In the genomic region with DNA sequence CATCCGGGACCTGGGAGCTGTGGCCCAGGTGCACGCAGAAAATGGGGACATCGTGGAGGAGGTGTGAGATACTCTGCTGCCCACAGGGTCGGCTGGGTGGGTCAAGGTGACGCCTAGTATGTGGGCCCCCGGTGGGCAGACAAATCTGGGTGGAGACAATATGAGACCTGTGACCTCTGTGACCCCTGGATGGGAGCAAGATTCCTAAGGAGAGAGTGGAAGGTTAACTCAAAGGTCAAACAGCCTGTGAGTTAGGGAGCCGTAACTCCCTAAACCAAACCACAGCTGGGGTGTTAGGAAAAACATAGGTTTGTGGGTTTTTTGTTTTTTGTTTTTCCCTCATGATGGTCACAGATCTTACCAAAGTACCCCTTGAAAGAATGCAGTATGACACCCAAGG, we compare ENCODE assay signal across 18 mouse cellular contexts. TPM values are rescaled to one million over a fixed set of nuclear protein-coding genes. Genes with fewer than 3 reads are reported as not detected.
"Had no signal": no experiment of that assay in that cellular context is flagged by ENCODE, and none has a peak within 500 bp of the region (broad histone marks: within the 10 kb centered on the region; RNA-seq: fewer than 3 reads in every experiment).

No protein-coding gene starts in this region.

- H3K27ac ChIP-seq: lung, embryonic 15.5 days; macrophage; midbrain, embryonic 13.5 days; midbrain, embryonic 15.5 days; neural tube, embryonic 12.5 days; stomach, embryonic 15.5 days; stomach, postnatal 0 days had no signal

- DNase-seq: lung, postnatal 14 days; lung, postnatal 36 days; right cerebral cortex, postnatal 14 days; thymus, adult 2 months; thymus, postnatal 25 days; thymus, postnatal 4 days had no signal

- ATAC-seq: lung, postnatal 0 days; midbrain, embryonic 13.5 days; midbrain, embryonic 15.5 days had no signal

- H3K27me3 ChIP-seq: lung, embryonic 15.5 days; midbrain, embryonic 13.5 days; midbrain, embryonic 15.5 days; neural tube, embryonic 12.5 days; stomach, embryonic 15.5 days had no signal

- H3K4me1 ChIP-seq: lung, embryonic 15.5 days; megakaryocyte, embryonic 14.5 days; stomach, embryonic 15.5 days had no signal

- H3K4me3 ChIP-seq: lung, embryonic 15.5 days; megakaryocyte, embryonic 14.5 days; midbrain, embryonic 13.5 days; midbrain, embryonic 15.5 days; neural tube, embryonic 12.5 days; stomach, embryonic 15.5 days had no signal

RNA-seq across cellular contexts. Expression of a gene that starts 8.0 kb away (rescaled TPM):
- total RNA-seq: megakaryocyte progenitor cell, adult 5-6 weeks; monocyte, adult 5-6 weeks; neutrophil, adult 5-6 weeks had no signal
- polyA plus RNA-seq: macrophage had no signal
